ENCODE assay signal across 7 mouse cellular contexts in genomic region chr2:91710272-91711234, GRCm38 (mm10). TPM values are rescaled to one million over a fixed set of nuclear protein-coding genes. Genes with fewer than 3 reads are reported as not detected.
A peak's percentile ranks its signal among the peaks of the same experiment; 100 is the strongest.
DNase-seq lines count a peak whose midpoint lies in the region; ATAC-seq and TF ChIP-seq lines count a peak whose summit lies in the region.

Gene Atg13 (minus strand): TSS chr2:91710576.
Gene Harbi1 (plus strand): TSS chr2:91710852.

- peak within 1 kb of the TSS; percentile 25 for H3K27ac ChIP-seq in embryonic facial prominence, embryonic 11.5 days (replicated peaks; ENCODE audit: low read depth, low read length)
- peak within 1 kb of the TSS; percentile 81 for H3K27ac ChIP-seq in kidney, adult 2 months (ENCODE audit: insufficient read depth, low read depth, low read length)
- peak within 1 kb of the TSS; percentile 89 for H3K27ac ChIP-seq in limb, embryonic 12.5 days
- peak within 1 kb of the TSS; percentile 84 for H3K27ac ChIP-seq in midbrain, embryonic 15.5 days
- peak within 1 kb of the TSS; percentile 74 for H3K27ac ChIP-seq in spleen, adult 2 months (ENCODE audit: insufficient read depth, low read length)

- H3K9ac ChIP-seq in embryonic facial prominence, embryonic 11.5 days (replicated peaks; ENCODE audit: low read length): peak within 1 kb of the TSS; percentile 75
- H3K9ac ChIP-seq in limb, embryonic 12.5 days (replicated peaks): peak within 1 kb of the TSS; percentile 81
- peak within 1 kb of the TSS; percentile 57 for H3K9ac ChIP-seq in midbrain, embryonic 15.5 days

- peak; percentile 97 for DNase-seq in adrenal gland, postnatal 14 days
- peak; percentile 94 for DNase-seq in embryonic facial prominence, embryonic 11.5 days (ENCODE audit: low spot score)
- DNase-seq in heart, adult 18-20 months: peak; percentile 94 to 95
- DNase-seq in kidney, adult 2 months: peak; percentile 95
- peak; percentile 89 for DNase-seq in spleen, adult 2 months (ENCODE audit: low read depth in 1 of 2, low spot score in 2 of 2)

- peak within 1 kb of the TSS; percentile 71 for H3K4me2 ChIP-seq in embryonic facial prominence, embryonic 11.5 days (ENCODE audit: low read depth, low read length)
- H3K4me2 ChIP-seq in limb, embryonic 12.5 days: peak within 1 kb of the TSS; percentile 86
- peak within 1 kb of the TSS; percentile 85 for H3K4me2 ChIP-seq in midbrain, embryonic 15.5 days

- H3K4me3 ChIP-seq in embryonic facial prominence, embryonic 11.5 days (ENCODE audit: low read depth, low read length): peak within 1 kb of the TSS; percentile 80
- H3K4me3 ChIP-seq in kidney, adult 2 months (ENCODE audit: insufficient read depth, low read depth, low read length): peak within 1 kb of the TSS; percentile 94
- peak within 1 kb of the TSS; percentile 89 for H3K4me3 ChIP-seq in limb, embryonic 12.5 days (replicated peaks)
- peak within 1 kb of the TSS; percentile 82 for H3K4me3 ChIP-seq in midbrain, embryonic 15.5 days
- peak within 1 kb of the TSS; percentile 92 for H3K4me3 ChIP-seq in spleen, adult 2 months (ENCODE audit: extremely low read depth, insufficient read depth, insufficient read length)

- peak; percentile 96 for ATAC-seq in embryonic facial prominence, embryonic 11.5 days (replicated peaks; ENCODE audit: insufficient number of reproducible peaks, low FRiP score, low TSS enrichment, low read depth)
- ATAC-seq in limb, embryonic 12.5 days (ENCODE audit: insufficient number of reproducible peaks, insufficient read depth, low FRiP score, low TSS enrichment, low read depth): peak; percentile 96
- peak; percentile 99 for ATAC-seq in midbrain, embryonic 15.5 days (replicated peaks)

- H3K4me1 ChIP-seq in embryonic facial prominence, embryonic 11.5 days (ENCODE audit: control insufficient read depth, insufficient read depth, low read length): no peaks in the 10 kb centered on the region; the same call in 1 of the 2 replicates
- H3K4me1 ChIP-seq in kidney, adult 2 months (ENCODE audit: control insufficient read depth, insufficient read depth, low read length): peaks cover 11% of the 10 kb centered on the region
- H3K4me1 ChIP-seq in limb, embryonic 12.5 days (replicated peaks): peaks cover 13% of the 10 kb centered on the region
- H3K4me1 ChIP-seq in midbrain, embryonic 15.5 days: peaks cover 35% of the 10 kb centered on the region
- H3K4me1 ChIP-seq in spleen, adult 2 months (ENCODE audit: control insufficient read depth, insufficient read depth, insufficient read length): no peaks in the 10 kb centered on the region; the same call in 1 of the 2 replicates

- no peaks in the 10 kb centered on the region for H3K9me3 ChIP-seq in embryonic facial prominence, embryonic 11.5 days (replicated peaks; ENCODE audit: control insufficient read depth, low read length)
- H3K9me3 ChIP-seq in limb, embryonic 12.5 days: no peaks in the 10 kb centered on the region
- H3K9me3 ChIP-seq in midbrain, embryonic 15.5 days: no peaks in the 10 kb centered on the region

- TF ChIP-seq CTCF in kidney, adult 2 months (conservative IDR thresholded peaks at IDR 0.05; ENCODE audit: insufficient read depth, insufficient read length, low read depth, low read length): no peak
- no peak for TF ChIP-seq CTCF in spleen, adult 2 months (IDR thresholded peaks at IDR 0.05; ENCODE audit: extremely low read depth, insufficient read depth, insufficient read length, insufficient replicate concordance)

- under 1% methylated on average over 66 of the region's 66 CpGs for WGBS in embryonic facial prominence, embryonic 11.5 days
- WGBS in kidney, adult 2 months: under 1% methylated on average over 66 of the region's 66 CpGs
- WGBS in limb, embryonic 12.5 days: under 1% methylated on average over 66 of the region's 66 CpGs
- under 1% methylated on average over 66 of the region's 66 CpGs for WGBS in midbrain, embryonic 15.5 days
- under 1% methylated on average over 66 of the region's 66 CpGs for WGBS in spleen, adult 2 months

- peak; percentile 28 for TF ChIP-seq POLR2A in kidney, adult 2 months (IDR thresholded peaks at IDR 0.05; ENCODE audit: low read depth, low read length)
- peak; percentile 62 for TF ChIP-seq POLR2A in spleen, adult 2 months (IDR thresholded peaks at IDR 0.05; ENCODE audit: low read depth, low read length)

- H3K27me3 ChIP-seq in embryonic facial prominence, embryonic 11.5 days (ENCODE audit: control insufficient read depth, insufficient read depth, low read length): no peaks in the 10 kb centered on the region
- H3K27me3 ChIP-seq in kidney, adult 2 months (replicated peaks; ENCODE audit: control insufficient read depth, insufficient read depth, low read length): no peaks in the 10 kb centered on the region
- H3K27me3 ChIP-seq in limb, embryonic 12.5 days: no peaks in the 10 kb centered on the region
- H3K27me3 ChIP-seq in midbrain, embryonic 15.5 days (replicated peaks): no peaks in the 10 kb centered on the region
- no peaks in the 10 kb centered on the region for H3K27me3 ChIP-seq in spleen, adult 2 months (ENCODE audit: control insufficient read depth, insufficient read depth, low read length)

- H3K36me3 ChIP-seq in embryonic facial prominence, embryonic 11.5 days (replicated peaks; ENCODE audit: control insufficient read depth, insufficient read depth, low read depth, low read length): no peaks in the 10 kb centered on the region
- H3K36me3 ChIP-seq in kidney, adult 2 months (ENCODE audit: control insufficient read depth, insufficient read depth, low read length): no peaks in the 10 kb centered on the region; the same call in 1 of the 2 replicates
- peaks cover 10% of the 10 kb centered on the region; the same call in 1 of the 2 replicates for H3K36me3 ChIP-seq in limb, embryonic 12.5 days
- H3K36me3 ChIP-seq in midbrain, embryonic 15.5 days (replicated peaks): no peaks in the 10 kb centered on the region
- H3K36me3 ChIP-seq in spleen, adult 2 months (ENCODE audit: control insufficient read depth, insufficient read depth, low read length): 0 out of 2 replicates have a peak, but pooled peaks cover 1% of the 10 kb centered on the region

RNA-seq across cellular contexts. Expression of gene Atg13, which starts in this region (rescaled TPM):
- 39.9 and 46.3 TPM in 2 replicates for total RNA-seq in adrenal gland, postnatal 14 days (2021)
- 28.3 and 32.0 TPM in 2 replicates for polyA plus RNA-seq in embryonic facial prominence, embryonic 11.5 days (2014; fragmentation: Nextera tagmentation; extraction: Ambion mirVana)
- 10 to 100 TPM; 49.7 to 53.9 TPM for total RNA-seq in heart, adult 18-20 months (2021)
- 32.5 and 34.2 TPM in 2 replicates for polyA plus RNA-seq in kidney, adult 2 months (2012; rRNA removed)
- 28.1 and 28.7 TPM in 2 replicates for polyA plus RNA-seq in limb, embryonic 12.5 days (2016; fragmentation: Nextera tagmentation; extraction: Ambion mirVana)
- 41.1 and 41.6 TPM in 2 replicates for polyA plus RNA-seq in midbrain, embryonic 15.5 days (2015; fragmentation: Nextera tagmentation; extraction: Ambion mirVana)
- 16.7 and 20.4 TPM in 2 replicates for polyA plus RNA-seq in spleen, adult 2 months (2012; rRNA removed)

RNA-seq across cellular contexts. Expression of gene Harbi1, which starts in this region (rescaled TPM):
- 9.3 and 11.0 TPM in 2 replicates for total RNA-seq in adrenal gland, postnatal 14 days (2021)
- polyA plus RNA-seq in embryonic facial prominence, embryonic 11.5 days (2014; fragmentation: Nextera tagmentation; extraction: Ambion mirVana): 18.6 and 22.2 TPM in 2 replicates
- 1 to 10 TPM; 8.0 to 8.4 TPM for total RNA-seq in heart, adult 18-20 months (2021)
- 4.6 and 6.1 TPM in 2 replicates for polyA plus RNA-seq in kidney, adult 2 months (2012; rRNA removed)
- polyA plus RNA-seq in limb, embryonic 12.5 days (2016; fragmentation: Nextera tagmentation; extraction: Ambion mirVana): 24.0 and 25.2 TPM in 2 replicates
- polyA plus RNA-seq in midbrain, embryonic 15.5 days (2015; fragmentation: Nextera tagmentation; extraction: Ambion mirVana): 19.1 and 20.9 TPM in 2 replicates
- 1.9 and 2.1 TPM in 2 replicates for polyA plus RNA-seq in spleen, adult 2 months (2012; rRNA removed)

Comparison
In these comparisons a context has a peak if more than half of its experiments do, and no peak if none do; other contexts are left out.
1. Peak in every context shown above with its lines: DNase-seq, ATAC-seq, H3K4me3 ChIP-seq and H3K27ac ChIP-seq.
2. H3K27ac ChIP-seq: peak in every context shown above with its lines; median percentile 89 in limb, embryonic 12.5 days; 84 in midbrain, embryonic 15.5 days; 81 in kidney, adult 2 months; 74 in spleen, adult 2 months; 25 in embryonic facial prominence, embryonic 11.5 days.